Mouse (Mus musculus): ENCODE results near the gene Ugt1a10.
"Not testable (repeated sequence)": the region's sequence is repeated elsewhere in the genome, so short reads cannot be mapped to it uniquely, and the experiment has no call there.

The Ugt1a10 gene

GRCm38 (mm10) chr1:88215466-88216380 lies 160.5 kb downstream of the Ugt1a10 start:
- DNase-seq (ENCODE audit: low spot score) = no peak

GRCm38 (mm10) chr1:88216551-88216950 lies 161.4 kb downstream of the Ugt1a10 start:
- no peak for DNase-seq (ENCODE audit: low spot score)

DNA sequence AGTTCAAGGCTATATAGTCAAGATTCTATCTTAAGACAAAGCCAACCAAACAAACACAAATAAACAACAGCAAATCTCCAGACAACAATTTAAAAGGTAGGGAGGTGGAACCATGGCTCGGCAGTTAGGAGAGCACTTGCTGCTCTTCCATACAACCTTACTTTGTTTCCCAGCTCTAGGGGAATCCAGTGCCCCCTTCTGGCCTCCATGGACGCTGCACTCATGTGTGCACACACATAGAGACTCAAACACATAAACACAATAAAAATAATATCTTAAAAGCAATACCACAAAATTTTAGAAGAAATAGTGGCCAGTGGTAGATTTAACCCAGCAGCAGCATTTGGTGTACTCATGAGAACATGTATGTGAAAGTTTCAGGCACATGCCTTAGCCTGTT lies 162.0 kb downstream of the Ugt1a10 start:
- no peak for DNase-seq (ENCODE audit: low spot score)

DNA sequence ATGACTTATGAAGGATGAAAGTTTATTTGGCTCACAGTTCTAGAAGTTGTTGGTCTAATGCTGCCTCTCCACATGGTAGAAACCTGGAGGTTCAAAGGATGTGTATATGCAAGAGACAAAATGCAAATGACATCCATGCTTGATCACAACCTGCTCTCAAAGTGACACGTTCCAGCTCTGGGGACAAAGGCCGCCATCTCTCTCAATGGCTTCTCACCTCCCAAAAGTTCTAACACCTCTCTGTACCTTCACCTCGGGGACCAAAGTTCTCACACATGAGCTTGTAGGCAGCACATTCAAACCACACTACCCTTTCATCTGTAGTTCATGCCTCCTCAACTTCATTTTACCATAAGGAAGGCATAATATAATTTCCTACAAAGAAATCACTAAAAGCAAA lies 162.4 kb downstream of the Ugt1a10 start:
- no peak for DNase-seq (ENCODE audit: low spot score)

- no peak for DNase-seq (ENCODE audit: low spot score)
Observed at GRCm38 (mm10) chr1:88218051-88218450, 162.9 kb downstream of the Ugt1a10 start.

GRCm38 (mm10) chr1:88218591-88218990 lies 163.4 kb downstream of the Ugt1a10 start:
- DNase-seq (ENCODE audit: low spot score) = no peak

DNA sequence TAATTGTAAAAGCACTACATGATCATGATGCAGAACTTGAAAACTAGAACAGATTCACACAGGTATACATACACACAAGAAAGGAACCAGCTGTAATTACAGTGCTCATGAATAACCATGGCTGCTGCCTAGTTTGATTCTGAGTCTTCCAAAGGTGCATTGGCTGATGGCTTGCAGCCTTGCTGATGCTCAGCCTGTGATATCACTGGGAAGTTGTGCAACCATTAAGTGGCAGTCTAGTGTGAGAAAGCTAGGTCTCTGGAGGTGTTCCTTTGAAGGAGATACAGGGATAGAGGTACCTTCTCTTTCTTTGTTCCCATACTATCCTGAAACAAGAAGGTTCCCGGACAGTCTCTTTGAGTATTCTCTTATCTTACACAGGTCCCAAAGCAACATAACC lies 163.9 kb downstream of the Ugt1a10 start:
- DNase-seq (ENCODE audit: low spot score) = no peak

DNA sequence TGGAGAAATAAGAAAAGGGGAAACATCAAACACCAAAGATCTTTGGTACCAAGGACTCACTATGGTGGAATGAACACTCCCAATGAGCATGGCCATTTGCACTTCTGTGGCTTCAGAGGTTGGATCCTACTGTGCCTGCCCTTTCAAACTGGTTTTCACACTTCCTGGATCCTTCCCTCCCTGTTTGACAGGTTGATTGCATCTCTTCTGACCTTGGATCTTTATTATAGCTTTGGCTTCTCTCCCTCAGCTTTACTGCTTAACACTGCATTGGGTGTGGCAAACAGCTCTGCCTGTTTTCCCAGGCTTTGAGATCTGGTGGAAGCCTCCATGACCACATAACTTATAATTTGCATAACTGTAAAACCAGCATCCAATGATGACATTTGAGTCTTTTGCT lies 165.1 kb downstream of the Ugt1a10 start:
- DNase-seq (ENCODE audit: low spot score) = no peak

DNA sequence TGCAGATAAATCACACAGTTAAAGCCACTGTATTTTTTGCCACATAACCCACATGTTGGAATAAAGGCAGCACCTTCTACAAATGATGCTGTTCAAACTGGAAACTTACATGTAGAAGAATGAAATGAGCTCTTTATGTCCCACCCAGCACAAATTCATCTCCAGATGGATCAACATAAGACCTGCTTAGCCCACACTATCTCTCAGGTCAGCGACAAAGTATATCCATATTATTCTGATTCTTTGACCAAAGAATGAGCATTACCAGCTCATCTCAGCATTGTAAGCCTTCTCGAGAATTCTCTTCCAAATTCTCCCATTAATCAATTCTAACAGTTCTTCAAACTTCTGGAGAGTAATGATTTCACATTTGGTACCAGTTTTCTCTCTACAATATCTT lies 167.0 kb downstream of the Ugt1a10 start:
- no peak for DNase-seq (ENCODE audit: low spot score)

- not testable (repeated sequence) for DNase-seq (ENCODE audit: low spot score)
Observed at GRCm38 (mm10) chr1:88223011-88223515, 167.9 kb downstream of the Ugt1a10 start.

DNA sequence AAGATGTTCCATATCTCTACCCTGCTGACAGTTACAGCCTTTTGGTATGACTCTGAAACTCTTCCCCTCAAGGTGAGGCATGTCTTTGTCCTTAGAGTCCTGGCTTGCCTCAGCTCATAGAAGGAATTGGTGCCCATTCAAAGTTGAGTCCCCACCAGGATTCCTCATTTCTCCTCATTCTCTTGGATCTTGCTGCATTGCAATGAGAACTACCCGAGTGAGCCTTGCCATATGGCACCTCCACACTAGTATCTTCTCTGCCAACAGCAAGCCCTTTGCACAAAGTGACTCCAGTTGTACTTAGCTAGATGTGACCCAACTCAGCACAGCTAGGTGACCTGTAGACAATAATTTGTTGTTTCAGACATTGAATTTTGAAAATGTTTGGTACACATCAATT lies 168.4 kb downstream of the Ugt1a10 start:
- no peak for DNase-seq (ENCODE audit: low spot score)

DNA sequence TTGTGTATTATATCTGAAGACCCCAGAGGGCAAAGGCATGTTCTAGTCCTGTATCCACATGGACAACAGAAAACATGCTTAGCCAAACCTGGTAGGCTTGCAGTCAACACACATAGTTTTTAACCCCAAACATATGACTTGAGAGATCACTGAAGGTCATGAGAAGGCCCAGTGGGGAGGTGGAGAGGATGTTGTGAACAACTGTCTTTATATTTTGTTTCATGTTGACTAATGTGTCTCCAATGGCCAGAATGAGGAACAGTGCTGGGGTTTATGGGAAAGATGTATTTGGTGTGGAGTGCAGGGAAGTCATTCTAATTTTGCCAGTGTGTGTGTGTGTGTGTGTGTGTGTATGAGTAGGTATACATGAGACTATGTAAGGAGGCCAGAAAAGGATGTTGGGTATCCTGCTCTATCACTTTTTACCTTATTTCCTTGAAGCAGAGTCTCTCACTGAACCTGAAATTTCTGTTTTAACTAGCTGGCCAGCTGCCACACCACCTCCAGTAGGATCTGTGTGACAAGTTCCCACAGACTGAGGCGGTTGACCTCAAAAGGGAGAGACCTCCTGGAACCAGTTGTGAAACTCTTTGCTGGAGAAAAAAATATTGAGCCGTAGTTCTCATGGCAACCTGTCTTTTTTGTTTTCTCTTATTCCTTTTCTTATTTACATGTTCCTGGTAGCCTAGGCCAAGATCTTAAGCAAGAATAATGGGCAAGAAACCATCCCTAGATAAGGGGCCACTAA lies 169.0 kb downstream of the Ugt1a10 start:
- peak; percentile 56 for DNase-seq (ENCODE audit: low spot score)

GRCm38 (mm10) chr1:88225301-88225700 lies 170.1 kb downstream of the Ugt1a10 start:
- not testable (repeated sequence) for DNase-seq (ENCODE audit: low spot score)

GRCm38 (mm10) chr1:88225741-88226140 lies 170.6 kb downstream of the Ugt1a10 start:
- DNase-seq (ENCODE audit: low spot score) = no peak

DNA sequence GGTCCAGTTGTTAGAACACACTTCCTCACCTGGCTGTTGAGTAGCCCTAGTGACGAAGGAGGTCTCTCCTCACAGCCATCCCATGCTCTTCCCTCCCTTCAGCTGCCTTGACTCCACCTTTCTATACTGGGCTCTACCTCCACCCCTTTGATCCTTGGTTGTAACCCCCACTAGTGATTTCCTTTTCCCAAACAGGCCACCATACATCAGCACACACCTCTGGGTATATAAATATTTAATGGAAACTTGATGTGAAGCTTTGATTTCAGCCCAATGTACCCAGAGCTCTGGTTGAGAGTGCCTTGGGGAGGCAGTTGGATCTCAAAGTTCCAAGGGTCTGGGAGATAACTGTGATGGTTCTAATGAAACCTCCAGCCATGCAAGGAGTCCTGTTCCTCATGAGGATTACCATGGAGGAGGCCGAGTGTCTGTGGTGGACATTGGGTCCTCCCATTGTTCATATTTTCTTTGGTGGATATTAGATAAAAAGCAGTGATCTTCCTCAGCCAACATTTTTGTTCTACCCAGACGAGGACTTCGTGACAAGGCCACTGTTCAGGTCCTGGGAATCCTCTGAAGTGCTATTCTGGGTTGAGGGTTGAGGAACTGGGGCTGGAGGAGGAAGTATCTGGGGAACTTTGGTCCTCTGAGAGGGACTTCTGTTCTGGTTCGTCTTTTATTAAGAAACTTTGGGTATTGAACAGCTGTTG lies 171.6 kb downstream of the Ugt1a10 start, which contains the start of gene Mroh2a:
TSS of gene Mroh2a (plus strand) at position 317 of the 710 bp plus-strand sequence.
- no peak for DNase-seq (ENCODE audit: low spot score)

DNA sequence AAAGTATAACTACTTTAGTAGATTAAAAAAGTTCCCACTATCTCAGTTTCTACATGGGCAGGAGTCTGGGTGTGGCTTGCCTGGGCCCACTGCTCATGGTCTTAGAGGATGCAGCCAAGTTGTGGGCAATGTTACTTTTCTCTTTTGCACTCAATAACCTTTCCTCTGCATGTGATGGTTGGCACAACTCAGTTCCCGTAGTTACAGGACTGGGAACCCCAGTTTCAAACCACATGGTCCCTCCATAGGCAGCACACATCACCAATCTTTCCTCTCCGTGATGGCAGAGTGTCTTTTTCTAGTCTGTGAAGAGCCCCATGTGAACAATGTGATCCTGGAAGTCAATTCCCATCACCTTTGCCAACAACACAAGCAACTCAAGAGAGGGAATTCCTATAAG lies 172.3 kb downstream of the Ugt1a10 start:
- no peak for DNase-seq (ENCODE audit: low spot score)

GRCm38 (mm10) chr1:88228121-88228520 lies 172.9 kb downstream of the Ugt1a10 start:
- peak; percentile 21 for DNase-seq (ENCODE audit: low spot score)

DNA sequence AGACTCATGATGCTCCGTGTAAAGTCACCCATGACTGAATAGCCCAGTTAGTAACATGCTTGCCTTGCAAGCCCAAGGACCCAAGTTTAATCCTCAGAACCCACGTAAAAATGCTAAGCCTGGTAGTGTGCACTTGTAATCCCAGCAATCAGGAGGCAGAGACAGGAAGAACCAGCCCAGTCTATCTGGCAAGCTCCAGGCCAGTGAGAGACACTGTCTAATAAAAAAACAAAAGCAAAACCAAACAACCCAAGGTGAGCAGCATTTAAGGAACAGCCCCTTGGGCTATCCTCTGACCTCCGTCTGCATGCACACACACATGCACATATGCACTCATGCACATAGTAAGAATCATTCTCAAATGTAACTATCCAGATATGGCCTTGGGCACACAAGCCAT lies 174.4 kb downstream of the Ugt1a10 start:
- DNase-seq (ENCODE audit: low spot score) = no peak

DNA sequence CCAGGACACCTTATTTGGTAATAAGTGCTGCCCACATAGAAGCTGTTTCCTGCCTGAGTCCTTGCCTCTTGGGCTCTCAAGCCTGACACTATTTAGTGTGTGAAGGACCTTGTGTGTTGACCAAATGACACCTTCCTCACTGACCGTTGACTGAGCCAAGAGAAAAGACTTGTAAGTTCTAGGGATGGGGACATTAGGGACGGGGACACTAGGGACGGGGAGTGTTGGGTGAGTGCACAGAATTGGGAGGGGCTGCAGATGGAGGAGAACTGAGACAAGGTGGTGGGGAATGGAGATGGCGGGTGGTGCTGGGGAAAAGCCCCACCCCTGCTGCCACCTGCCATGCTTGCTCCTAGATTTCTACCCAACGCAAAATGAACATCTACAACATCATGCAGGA lies 174.8 kb downstream of the Ugt1a10 start:
- peak; percentile 6 for DNase-seq (ENCODE audit: low spot score)

DNA sequence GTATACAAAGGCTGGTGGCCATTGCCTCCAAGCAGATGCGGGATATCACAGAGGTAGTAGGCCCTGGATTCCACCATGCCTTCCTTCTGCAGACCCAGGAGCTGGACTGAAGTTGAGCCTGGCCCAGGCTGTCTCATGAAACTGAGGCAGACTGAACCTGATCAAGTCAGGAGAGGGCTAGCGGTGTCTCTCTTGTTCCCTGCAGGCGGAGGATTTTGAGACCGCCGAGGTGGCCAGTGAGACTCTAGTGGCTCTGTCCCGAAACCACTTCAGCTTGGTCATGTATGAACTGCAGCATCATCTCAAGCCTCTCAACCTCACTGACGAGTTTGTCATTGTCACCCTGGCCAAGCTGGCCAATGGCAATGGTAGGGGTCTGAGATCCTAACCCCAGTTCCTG lies 175.2 kb downstream of the Ugt1a10 start:
- DNase-seq (ENCODE audit: low spot score) = peak; percentile 8

DNA sequence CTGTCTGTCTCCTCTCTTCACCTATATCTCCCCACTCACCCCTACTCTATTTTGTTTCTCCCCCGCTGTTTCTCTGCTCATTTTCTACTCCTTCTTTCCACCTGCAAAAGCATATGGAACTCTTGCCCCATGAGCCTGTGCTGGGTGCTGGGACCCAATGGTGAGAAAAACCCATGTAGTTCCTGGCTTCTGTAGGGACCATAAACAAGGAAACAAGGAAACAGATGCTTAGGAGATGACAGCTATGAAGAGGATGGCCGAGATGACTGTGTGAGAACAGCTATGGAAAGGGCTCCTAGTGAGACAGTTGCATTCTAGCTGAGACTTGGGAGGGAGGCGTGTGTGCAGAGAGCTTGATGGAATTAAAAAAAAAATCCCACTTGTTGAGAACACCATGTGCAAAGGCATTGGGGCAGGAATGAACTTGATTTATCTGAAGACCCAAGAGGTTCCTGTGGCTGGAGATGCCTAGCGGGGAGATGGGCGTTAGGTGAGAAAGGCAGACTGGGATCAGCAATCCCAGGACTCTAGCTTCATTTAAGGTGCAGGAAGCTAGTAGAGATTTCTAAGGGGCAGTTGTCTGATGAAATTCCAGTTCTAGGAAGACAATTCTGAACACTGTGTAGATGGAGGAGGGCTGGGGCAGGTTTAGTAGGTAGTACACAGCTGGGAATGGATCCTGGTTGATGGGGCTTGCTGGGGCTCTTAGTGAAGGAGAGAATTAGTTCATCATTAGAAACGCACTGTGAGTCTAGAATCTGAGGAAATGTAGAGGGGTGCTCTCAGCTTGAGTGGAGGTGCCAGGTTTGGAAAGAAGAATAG lies 176.0 kb downstream of the Ugt1a10 start:
- peak; percentile 5 for DNase-seq (ENCODE audit: low spot score)
